Mouse (Mus musculus) bone marrow macrophage, adult 2 months (primary cell): ENCODE measurements around the gene Islr2. TPM values are rescaled to one million over a fixed set of nuclear protein-coding genes. Genes with fewer than 3 reads are reported as not detected.

Source experiments
- H3K27ac ChIP-seq: 2 replicates; pipeline ENCODE4 v1.5.1; 2012; ENCODE audit warnings: low read depth, low read length; ENCODE audit not compliant: insufficient read depth
- H3K4me1 ChIP-seq: 2 replicates; pipeline ENCODE4 v1.6.1; 2012; ENCODE audit warnings: low read length; ENCODE audit not compliant: control insufficient read depth, insufficient read depth
- H3K4me3 ChIP-seq: 2 replicates; pipeline ENCODE4 v1.5.1; 2012; ENCODE audit warnings: mild to moderate bottlenecking, low read length, moderate library complexity; ENCODE audit not compliant: insufficient read depth
- CTCF ChIP-seq: IDR thresholded peaks from 2 replicates; pipeline ENCODE4 v1.5.1; 2012; ENCODE audit warnings: low read depth, mild to moderate bottlenecking, low read length, moderate library complexity
- POLR2A ChIP-seq: IDR thresholded peaks from 2 replicates; pipeline ENCODE4 v1.6.1; 2012; ENCODE audit warnings: mild to moderate bottlenecking, low read depth, low read length, borderline replicate concordance
- polyA plus RNA-seq: library from polyadenylated mRNA; stranded (reverse); fragments of >200 nt; gene quantifications from 2 replicates; pipeline ENCODE4 v1.2.4, GENCODE M21; 2012; ENCODE audit not compliant: missing spikeins, insufficient read depth, insufficient read length

Islr2 gene
- polyA plus RNA-seq, 1 experiment, result not detected

DNA sequence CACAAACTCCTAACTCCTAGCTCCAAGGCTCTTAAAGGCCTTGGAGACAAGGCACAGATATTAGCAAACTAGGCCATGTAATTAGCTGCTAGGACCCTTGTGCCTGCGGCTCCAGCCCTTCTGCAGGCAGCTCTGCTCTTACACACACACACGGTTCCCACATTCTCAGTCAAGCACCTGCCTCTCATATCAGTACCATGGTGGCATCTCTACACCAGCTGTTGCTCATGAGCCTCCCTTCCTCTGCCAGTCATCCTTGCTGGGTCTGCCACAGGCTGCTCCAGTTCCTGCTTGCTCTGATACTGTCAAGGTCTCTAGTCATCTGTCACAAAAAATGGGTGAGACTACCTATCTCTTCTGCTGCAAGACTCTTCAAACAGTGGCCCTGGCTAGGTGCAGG is 20.2 kb upstream of the Islr2 start:
- H3K27ac ChIP-seq, result no peak overlapping the region
- H3K4me1 ChIP-seq, result peaks cover 15% of the 10 kb centered on the region
- H3K4me3 ChIP-seq, result no peak overlapping the region
- TF ChIP-seq CTCF (no peak), POLR2A (no peak)

DNA sequence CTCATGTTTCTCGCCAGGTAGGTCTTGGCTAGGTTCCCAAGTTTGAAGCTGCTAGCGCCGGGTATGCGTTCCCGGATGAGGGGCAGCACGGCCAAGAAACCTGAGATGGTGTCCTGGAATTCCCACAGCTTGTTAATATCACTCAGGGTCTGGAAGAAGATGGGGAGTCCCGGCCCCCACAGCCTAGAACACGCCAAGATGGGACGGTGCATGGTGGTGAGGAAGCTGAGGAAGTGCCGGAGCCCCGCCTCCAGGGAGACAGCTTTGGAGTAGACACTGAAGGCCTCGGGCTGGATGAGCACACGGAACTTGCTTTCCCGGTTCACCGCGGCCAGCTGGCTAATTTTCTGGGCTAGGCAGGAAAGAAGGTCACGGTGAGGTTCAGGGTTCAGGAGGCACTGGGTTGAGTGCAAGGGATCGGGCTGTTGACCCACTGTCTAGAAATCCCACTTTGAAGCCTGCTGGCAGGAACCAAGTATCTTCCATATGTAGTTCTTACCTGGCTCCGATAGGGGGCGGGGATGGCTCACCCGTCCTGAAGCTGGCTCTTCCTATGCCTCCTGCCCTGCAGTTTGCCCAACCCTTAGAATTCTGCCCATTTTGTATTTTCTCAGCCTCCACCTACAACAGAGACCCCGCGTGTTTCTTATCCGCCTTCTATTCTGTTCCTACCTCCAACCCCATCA is 16.2 kb upstream of the Islr2 start:
- H3K4me3 ChIP-seq, result no peak overlapping the region
- TF ChIP-seq POLR2A, result no peak
- 0 out of 2 replicates have a peak, but pooled peaks have one; percentile 24 for TF ChIP-seq CTCF

DNA sequence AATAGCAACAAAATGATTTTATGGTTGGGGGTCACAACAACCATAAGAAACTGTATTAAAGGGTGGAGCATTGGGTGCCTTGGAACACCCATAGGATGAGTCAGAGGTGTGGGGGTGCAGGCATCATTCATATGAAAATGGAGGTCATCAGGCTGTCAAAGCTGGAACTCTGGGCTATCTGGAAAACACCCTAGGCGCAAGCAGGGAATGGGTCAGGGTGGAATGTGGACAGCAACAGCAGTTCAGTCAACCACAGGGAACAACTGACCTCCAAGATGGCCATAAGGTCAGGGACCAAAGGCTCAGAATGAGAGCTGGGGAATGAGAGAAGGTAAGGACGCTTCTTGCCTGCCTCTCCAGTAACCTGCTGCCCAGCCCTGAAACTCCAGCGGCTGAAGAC is 14.4 kb upstream of the Islr2 start:
- no peak overlapping the region for H3K27ac ChIP-seq
- H3K4me1 ChIP-seq, result no peaks in the 10 kb centered on the region
- no peak overlapping the region for H3K4me3 ChIP-seq
- TF ChIP-seq CTCF (no peak), POLR2A (no peak)

More for the DNA sequence above, 16.2 kb upstream of the Islr2 start:
- H3K27ac ChIP-seq, result no peak overlapping the region
- H3K4me1 ChIP-seq, result peaks cover 3% of the 10 kb centered on the region

DNA sequence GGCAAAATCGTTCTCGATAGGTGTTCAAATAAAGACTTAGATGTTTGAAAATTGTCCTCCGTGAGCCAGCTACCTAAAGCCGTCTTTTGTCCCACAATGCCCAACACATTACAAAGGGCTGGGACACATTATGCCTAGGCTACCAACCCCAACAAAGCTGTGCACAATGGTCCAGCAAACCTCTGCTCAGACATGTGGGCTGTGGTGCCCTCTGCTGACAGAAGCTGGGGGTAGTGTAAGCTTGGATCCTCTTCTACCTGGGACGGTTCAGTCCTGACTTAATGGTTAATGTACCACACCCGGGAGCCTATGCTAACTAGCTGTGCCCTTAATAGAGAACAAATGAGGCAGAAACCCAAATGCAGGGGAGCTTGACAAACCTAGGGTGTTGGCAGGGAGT is 12.3 kb upstream of the Islr2 start:
- no peak overlapping the region for H3K27ac ChIP-seq
- H3K4me3 ChIP-seq, result no peak overlapping the region
- TF ChIP-seq CTCF (peak; percentile 33), POLR2A (no peak)
- no peaks in the 10 kb centered on the region for H3K4me1 ChIP-seq

DNA sequence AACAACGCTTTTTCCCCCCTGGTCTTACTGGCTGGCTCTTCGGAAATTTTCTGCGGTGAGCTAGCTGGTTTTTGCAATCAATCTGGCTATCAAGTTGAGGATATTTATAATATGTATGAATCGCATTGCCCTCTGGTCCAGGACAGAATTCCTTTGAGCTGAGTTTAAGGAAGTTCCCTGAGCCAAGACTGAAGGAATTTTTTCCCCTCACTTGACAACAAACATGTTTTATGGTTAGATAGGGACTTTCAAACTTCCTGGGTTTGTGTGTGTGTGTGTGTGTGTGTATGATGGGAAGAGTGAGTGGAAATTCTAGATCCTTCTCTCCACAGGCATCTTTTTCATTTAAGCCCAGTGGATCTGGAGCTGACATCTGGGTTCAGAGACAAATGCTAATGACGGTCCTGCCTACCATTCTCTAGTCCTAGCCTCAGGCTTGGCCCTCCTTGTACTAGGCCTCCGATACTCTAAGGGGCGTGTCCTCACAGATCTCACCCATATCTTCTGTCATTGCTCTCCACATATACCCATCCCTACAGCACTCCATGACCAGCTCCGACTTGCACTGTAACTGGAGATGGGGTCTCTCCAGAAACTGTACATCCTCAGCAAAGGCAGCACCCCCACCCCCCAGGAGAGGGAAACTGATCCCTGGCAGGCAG is 10.5 kb upstream of the Islr2 start:
- Histone ChIP-seq H3K4me3 (no peak overlapping the region), H3K27ac (no peak overlapping the region), H3K4me1 (peaks cover 12% of the 10 kb centered on the region)
- TF ChIP-seq POLR2A, result no peak
- TF ChIP-seq CTCF, result no peak

DNA sequence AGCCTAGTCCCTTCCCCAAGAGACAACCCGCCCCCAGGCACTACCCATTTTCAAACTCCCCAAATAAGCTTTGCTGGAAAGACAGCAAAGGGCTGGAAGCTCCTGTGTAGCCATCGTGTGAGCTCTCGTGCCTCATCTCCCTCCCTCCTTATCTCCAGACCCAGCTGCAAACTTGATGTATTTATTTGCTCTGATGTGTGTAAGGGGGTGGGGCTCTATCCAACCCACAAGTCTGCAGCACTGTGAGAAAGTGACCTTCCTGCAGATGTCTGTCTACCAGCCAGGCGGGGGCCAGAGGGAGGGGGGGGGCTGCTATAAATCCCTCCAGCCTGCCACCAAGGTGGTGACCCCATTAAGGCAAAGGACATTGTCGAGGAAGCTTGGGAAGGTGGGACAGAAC is 9.7 kb upstream of the Islr2 start:
- peaks cover 15% of the 10 kb centered on the region for H3K4me1 ChIP-seq
- H3K4me3 ChIP-seq, result no peak overlapping the region
- H3K27ac ChIP-seq, result no peak overlapping the region
- no peak for TF ChIP-seq POLR2A
- TF ChIP-seq CTCF, result no peak

DNA sequence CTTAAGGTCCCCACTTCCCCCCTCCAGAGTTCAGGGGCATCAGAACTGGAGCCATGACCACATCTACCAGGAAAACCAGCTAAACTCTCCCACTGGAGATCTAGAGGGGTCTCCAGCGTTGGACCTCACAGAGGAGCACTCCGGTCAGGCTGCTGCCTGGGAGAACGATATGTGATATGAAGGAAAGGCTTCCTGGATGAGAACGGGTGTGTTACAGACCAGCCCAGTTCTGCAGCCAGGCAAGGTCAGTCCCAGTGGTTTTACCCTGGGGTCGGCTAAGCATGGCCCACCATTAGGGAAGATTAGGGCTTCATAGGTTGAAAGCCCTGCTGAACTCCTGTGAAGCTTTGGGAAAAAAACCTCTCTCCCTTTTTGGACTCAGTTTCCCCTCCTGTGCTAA is 9.3 kb upstream of the Islr2 start:
- Histone ChIP-seq H3K4me3 (no peak overlapping the region), H3K4me1 (peaks cover 15% of the 10 kb centered on the region), H3K27ac (no peak overlapping the region)
- TF ChIP-seq POLR2A, result no peak
- TF ChIP-seq CTCF, result no peak

DNA sequence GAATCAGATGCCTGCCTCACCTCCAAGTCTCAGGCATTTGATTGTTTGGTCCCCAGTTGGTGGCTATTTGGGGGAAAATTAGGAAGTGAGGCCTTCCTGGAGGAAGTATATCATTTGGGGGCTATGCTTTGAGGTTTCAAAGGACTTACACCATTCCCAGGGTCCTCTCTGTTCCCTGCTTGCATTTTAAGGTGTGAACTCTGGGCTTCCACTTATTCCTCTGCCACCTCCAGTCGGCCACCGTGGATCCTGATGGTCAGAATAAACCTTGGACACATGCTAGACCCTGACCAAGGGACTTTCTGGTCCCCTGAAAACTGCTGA is 6.1 kb upstream of the Islr2 start:
- H3K4me3 ChIP-seq, result no peak overlapping the region
- TF ChIP-seq CTCF (no peak), POLR2A (no peak)
- H3K4me1 ChIP-seq, result peaks cover 15% of the 10 kb centered on the region
- peak overlapping the region; percentile 80 for H3K27ac ChIP-seq

DNA sequence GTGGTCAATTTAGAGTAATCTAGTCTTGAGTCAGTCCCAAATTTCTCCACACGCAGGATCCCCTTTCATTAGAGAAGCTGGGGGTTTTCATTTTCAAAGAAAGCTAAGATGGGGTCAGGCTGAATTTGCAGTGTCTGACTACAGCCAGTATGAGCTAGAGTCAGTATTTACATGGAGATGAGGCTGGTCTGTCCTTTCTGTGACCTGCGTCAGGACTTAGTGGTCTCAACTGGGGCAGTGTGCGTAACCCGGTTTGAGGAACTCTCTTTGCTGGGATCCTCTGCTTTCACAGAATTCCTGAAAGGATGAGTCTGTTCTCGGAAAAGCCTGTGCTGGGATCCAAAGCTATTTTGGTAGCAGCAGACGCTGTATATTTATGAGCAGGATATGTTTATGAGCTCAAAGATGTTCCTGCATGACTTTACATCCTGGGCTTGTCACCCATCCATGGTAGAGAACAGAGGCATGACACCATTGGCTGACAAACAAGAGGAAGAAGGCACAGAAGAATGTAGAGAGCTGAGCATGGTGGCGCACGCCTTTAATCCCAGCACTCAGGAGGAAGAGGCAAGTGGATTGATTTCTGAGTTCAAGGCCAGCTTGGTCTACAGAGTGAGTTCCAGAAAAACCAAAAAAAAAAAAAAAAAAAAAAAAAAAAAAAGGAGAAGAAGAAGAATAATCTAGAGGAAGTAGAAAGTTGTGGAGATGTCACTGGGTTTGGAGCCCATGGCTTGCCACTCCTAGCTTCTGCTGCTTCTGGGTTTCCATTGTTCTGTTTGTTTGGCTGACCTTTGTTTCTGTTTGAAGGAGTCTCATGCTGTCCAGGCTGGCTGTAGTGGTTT is 5.6 kb upstream of the Islr2 start:
- TF ChIP-seq CTCF (no peak), POLR2A (no peak)
- Histone ChIP-seq H3K4me3 (no peak overlapping the region), H3K4me1 (peaks cover 15% of the 10 kb centered on the region), H3K27ac (peak overlapping the region; percentile 80)

DNA sequence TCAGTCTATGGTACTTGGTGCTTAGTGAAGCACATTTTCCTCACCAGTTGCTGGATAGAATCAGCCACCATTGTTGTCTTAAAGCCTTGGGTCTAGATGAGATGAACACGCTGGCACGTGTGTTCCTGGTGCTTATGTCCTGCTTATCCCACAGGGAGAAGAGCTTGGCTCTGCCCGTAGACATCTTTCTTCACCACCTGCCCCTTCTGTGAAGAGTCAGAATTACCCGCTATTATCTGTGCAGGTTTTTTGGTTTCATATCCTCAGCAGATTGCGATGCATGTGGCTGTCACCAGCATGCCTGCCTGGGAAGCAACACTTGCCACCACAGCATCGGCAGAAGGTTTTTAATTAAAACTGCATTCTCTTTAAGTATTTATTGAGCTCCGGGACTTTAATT is 1.9 kb upstream of the Islr2 start:
- TF ChIP-seq POLR2A (no peak), CTCF (no peak)

More for the DNA sequence above, 1.9 kb upstream of the Islr2 start:
- H3K4me1 ChIP-seq, result peaks cover 15% of the 10 kb centered on the region
- no peak overlapping the region for H3K27ac ChIP-seq
- H3K4me3 ChIP-seq, result no peak overlapping the region
